Mouse (Mus musculus) brain, embryonic 14.5 days (tissue): ENCODE results near the gene Cln6.

Experiments
- CTCF ChIP-seq: fragments of 200-500 bp; IDR thresholded peaks from 2 replicates; pipeline ENCODE4 v1.5.1; 2012; ENCODE audit warnings: inconsistent platforms, mild to moderate bottlenecking, moderate library complexity, borderline replicate concordance; ENCODE audit not compliant: insufficient read depth, insufficient read length; ENCODE audit errors: extremely low read depth
- POLR2A ChIP-seq: fragments of 200-500 bp; IDR thresholded peaks from 2 replicates; pipeline ENCODE4 v1.6.1; 2012; ENCODE audit warnings: mild to moderate bottlenecking, inconsistent platforms, borderline replicate concordance; ENCODE audit not compliant: poor library complexity, insufficient read depth, insufficient read length, severe bottlenecking; ENCODE audit errors: extremely low read depth

GRCm38 (mm10) chr9:62811516-62812121 is 27.0 kb upstream of the Cln6 start, which contains the start of gene Fem1b:
- TF ChIP-seq POLR2A (peak; percentile 58), CTCF (no peak)
